Mouse (Mus musculus) cerebellum, postnatal 14 days (tissue): ENCODE measurements around the gene Med1.
"Not testable (repeated sequence)": the region's sequence is repeated elsewhere in the genome, so short reads cannot be mapped to it uniquely, and the experiment has no call there.

Source experiments
- DNase-seq, 2 experiments: peaks; one replicate each; pipeline ENCODE4 v3.0.0; 2021; ENCODE audit warnings: mixed read lengths in 2 of 2

Gene Med1

GRCm38 (mm10) chr11:98192901-98193805 lies at the start of gene Med1:
Gene Med1, minus strand, starts transcription at chr11:98193293.
- peak; percentile 91 to 93 for DNase-seq

- no peak for DNase-seq
These were observed 45.9 kb upstream of the Med1 start for GRCm38 (mm10) chr11:98238995-98239394.

GRCm38 (mm10) chr11:98238416-98238815 lies 45.3 kb upstream of the Med1 start:
- no peak for DNase-seq

GRCm38 (mm10) chr11:98226349-98226748 lies 33.3 kb upstream of the Med1 start:
- no peak for DNase-seq

GRCm38 (mm10) chr11:98213311-98213710 lies 20.2 kb upstream of the Med1 start:
- DNase-seq = no peak

GRCm38 (mm10) chr11:98209661-98210060 lies 16.6 kb upstream of the Med1 start:
- DNase-seq = not testable (repeated sequence)

- DNase-seq = not testable (repeated sequence)
These were observed 13.2 kb upstream of the Med1 start for GRCm38 (mm10) chr11:98206281-98206680.

- no peak for DNase-seq
These were observed 12.4 kb upstream of the Med1 start for GRCm38 (mm10) chr11:98205463-98205862.

GRCm38 (mm10) chr11:98203931-98204421 lies 10.9 kb upstream of the Med1 start:
- peak; percentile 15 to 21 for DNase-seq

GRCm38 (mm10) chr11:98203351-98203911 lies 10.3 kb upstream of the Med1 start:
- DNase-seq = peak in 1 of 2 experiments; percentile 50

- peak; percentile 99 for DNase-seq
These were observed 9.7 kb upstream of the Med1 start, which contains the start of gene Cdk12 for GRCm38 (mm10) chr11:98202641-98203350. Gene Cdk12, plus strand, starts transcription at chr11:98203059.

GRCm38 (mm10) chr11:98201791-98202640 lies 8.9 kb upstream of the Med1 start:
- DNase-seq = peak; percentile 43 to 46

GRCm38 (mm10) chr11:98190820-98191219 lies 2.3 kb downstream of the Med1 start:
- no peak for DNase-seq

GRCm38 (mm10) chr11:98187640-98188395 lies 5.3 kb downstream of the Med1 start:
- DNase-seq = no peak

- DNase-seq = not testable (repeated sequence)
These were observed 10.9 kb downstream of the Med1 start for GRCm38 (mm10) chr11:98182149-98182548.

GRCm38 (mm10) chr11:98168400-98168799 lies 24.7 kb downstream of the Med1 start:
- no peak for DNase-seq

GRCm38 (mm10) chr11:98155094-98155493 lies 38.0 kb downstream of the Med1 start:
- DNase-seq = no peak

GRCm38 (mm10) chr11:98150625-98151156 lies 42.4 kb downstream of the Med1 start:
- no peak for DNase-seq

- DNase-seq = peak; percentile 95 to 96
These were observed 43.1 kb downstream of the Med1 start, which contains the start of gene Fbxl20 for GRCm38 (mm10) chr11:98149786-98150624. Gene Fbxl20, minus strand, starts transcription at chr11:98150403.

GRCm38 (mm10) chr11:98149304-98149750 lies 43.8 kb downstream of the Med1 start:
- peak; percentile 97 to 98 for DNase-seq
